Comparison of ENCODE assay signal across 1 mouse cellular context in genomic region chr2:10101180-10101579, GRCm38 (mm10).
TF ChIP-seq lines count a peak whose summit lies in the region.

No protein-coding gene starts in this region.

TF ChIP-seq in CH12.LX, 34 proteins besides CTCF, POLR2A, EP300 and RAD21:
- TF ChIP-seq NRF1 (IDR thresholded peaks at IDR 0.05; ENCODE audit: low read depth, low read length), result 0 out of 2 replicates have a peak, but pooled peaks have one; percentile 10
- peak; percentile 92 for TF ChIP-seq SMC3 (IDR thresholded peaks at IDR 0.05; ENCODE audit: low read depth, low read length)
- TF ChIP-seq JUN (IDR thresholded peaks at IDR 0.05; ENCODE audit: insufficient read depth, low read depth, low read length), result no peak
- peak; percentile 43; the same call in 1 of the 2 replicates for TF ChIP-seq ZC3H11A (IDR thresholded peaks at IDR 0.05; ENCODE audit: low read depth, low read length)
- 0 out of 2 replicates have a peak, but pooled peaks have one; percentile 18 for TF ChIP-seq NELFE (IDR thresholded peaks at IDR 0.05; ENCODE audit: low read depth, low read length)
- TF ChIP-seq JUND (conservative IDR thresholded peaks at IDR 0.05; ENCODE audit: low read depth, low read length), result no peak
- 0 out of 2 replicates have a peak, but pooled peaks have one; percentile 17 for TF ChIP-seq TCF12 (IDR thresholded peaks at IDR 0.05; ENCODE audit: low read depth, low read length)
